Mouse (Mus musculus) layer of hippocampus, postnatal 14 days (tissue): ENCODE data around the gene Alcam. TPM values are rescaled to one million over a fixed set of nuclear protein-coding genes. Genes with fewer than 3 reads are reported as not detected.
A peak's percentile ranks its signal among the peaks of the same experiment; 100 is the strongest.

Experiments
- DNase-seq, 2 experiments: peaks; one replicate each; pipeline ENCODE4 v3.0.0; 2021 to 2022; ENCODE audit warnings: low spot score in 2 of 2, mixed read lengths in 1 of 2
- total RNA-seq, 2 experiments: library from RNA; stranded (reverse); gene quantifications; 2 replicates each; pipeline ENCODE4 v1.2.3; 2021

Alcam gene
- total RNA-seq, 2 experiments from 2014 or later = 107 to 109 TPM

DNA sequence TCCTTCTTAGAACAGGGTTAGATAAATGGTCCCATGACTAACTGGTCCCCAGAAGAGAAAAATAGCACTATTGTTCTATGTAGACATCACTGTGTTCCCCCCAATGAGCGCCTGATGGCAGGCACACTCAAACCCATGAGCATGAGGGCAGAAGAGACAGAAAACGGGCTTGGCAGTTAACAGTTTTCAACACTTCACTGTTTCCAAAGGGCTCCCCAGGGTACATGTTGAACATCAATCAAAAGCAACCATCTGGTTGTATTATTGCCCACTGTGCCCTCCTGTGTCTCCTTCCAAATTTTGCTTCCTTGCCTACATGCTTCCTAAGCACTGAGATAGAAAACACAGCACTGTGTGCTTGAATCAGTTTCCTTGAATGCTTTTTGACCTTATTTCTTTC, 173.7 kb downstream of the Alcam start:
- DNase-seq = peak in 1 of 2 experiments; percentile 36

DNA sequence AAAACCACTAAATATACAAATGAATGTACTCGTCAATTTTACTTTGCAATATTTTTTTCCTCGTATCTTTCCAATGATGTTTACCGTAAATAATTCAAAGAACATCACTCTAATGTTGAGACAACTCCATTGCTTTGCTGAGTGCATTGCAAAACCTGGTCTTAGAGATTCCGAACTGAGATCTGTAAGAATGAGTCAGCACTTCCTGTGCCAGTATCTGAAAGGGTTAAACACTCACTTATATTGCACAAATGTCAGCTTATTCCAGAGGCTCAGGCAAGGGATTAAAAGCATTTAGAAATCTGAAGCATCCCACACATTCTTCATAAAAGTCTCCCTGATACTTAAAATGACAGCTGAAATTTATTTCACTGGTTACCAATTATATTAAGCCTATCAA, 188.8 kb downstream of the Alcam start:
- DNase-seq = no peak

DNA sequence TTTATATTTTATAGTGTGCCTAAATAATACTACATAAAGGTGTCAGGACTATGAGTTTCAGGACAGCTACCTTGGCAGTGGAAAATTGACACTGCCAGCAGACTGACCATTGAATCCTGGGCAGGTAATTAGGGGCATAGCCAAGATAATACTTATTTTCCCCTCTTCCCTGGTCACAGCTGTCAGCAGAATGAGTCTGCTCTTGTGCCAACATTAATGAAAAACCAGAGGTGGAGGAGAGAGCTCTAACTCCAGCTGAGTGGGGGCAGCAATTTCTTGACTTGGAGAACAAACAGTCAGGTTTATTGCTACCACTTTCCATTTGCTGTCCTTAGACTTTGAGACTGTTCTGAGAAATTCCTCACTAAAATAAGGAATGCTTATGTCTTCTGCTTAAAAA, 190.1 kb downstream of the Alcam start:
- no peak for DNase-seq

DNA sequence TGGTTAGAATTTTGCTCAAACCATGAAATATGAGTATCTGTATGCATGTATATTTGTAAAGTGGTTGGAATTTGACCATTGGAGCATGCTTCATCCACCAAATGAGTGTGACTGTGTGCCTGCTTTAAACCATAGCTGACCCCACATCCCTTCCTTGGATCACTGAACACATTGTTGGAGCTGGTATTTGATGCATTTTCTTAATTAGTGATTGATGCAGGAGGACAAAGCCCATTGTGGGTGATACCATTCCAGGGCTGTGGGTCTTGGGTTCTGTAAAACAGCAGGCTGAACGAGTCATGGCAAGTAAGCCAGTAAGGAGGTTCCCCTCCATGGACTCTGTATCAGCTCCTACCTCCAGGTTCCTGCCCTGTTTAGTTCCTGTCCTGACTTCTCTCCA, 191.3 kb downstream of the Alcam start:
- no peak for DNase-seq

GRCm38 (mm10) chr16:52261755-52262154, 192.1 kb downstream of the Alcam start:
- no peak for DNase-seq

- no peak for DNase-seq
Observed at GRCm38 (mm10) chr16:52250935-52251334, 202.9 kb downstream of the Alcam start.

- DNase-seq = no peak
Observed at GRCm38 (mm10) chr16:52250196-52250595, 203.7 kb downstream of the Alcam start.

DNA sequence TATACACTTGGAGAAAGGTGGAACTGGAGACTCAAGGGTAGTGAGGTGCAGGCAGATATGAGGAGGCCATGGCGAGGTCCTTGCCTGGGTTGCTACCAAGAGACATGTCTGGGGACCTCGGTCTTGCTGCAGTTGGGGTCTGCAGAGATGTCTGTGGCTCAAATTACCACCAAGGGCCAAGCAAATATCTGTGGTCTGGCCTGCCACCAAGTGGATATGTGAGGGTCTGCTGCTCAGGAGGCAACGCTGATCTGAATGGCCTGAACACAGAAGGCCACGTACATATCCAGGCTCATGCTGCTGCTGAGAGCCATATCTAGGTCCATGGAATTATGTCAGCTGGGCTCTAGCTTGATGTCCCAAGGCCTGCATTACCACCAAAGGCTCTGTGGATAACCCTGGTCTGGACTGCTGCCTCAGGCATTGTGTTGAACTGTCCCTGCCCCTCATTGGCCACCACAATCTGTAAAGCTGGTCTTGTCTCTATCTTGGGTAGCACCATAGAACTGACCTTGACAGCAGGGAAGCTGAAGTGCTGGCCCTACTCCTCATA, 210.4 kb downstream of the Alcam start:
- DNase-seq = no peak

GRCm38 (mm10) chr16:52242144-52242543, 211.7 kb downstream of the Alcam start:
- DNase-seq = no peak

DNA sequence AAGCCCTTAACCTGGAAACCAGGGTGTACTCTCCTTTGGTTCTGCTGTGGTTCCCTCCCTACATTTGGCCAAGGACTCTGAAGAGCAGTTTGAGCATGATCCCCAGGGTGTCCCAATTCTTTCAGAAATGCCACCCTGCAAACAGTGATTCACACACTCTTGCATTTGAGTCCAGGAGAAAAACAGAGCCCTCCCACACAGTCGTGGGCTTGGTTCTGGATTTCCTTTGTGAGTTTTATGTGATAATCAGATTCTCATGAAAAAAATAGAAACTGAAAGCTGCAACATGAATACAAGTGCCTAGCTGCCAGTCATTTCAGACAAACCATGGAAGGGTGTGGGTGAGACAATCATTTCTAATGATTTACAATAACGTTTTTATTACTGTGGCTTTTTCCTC, 223.9 kb downstream of the Alcam start:
- DNase-seq = no peak

DNA sequence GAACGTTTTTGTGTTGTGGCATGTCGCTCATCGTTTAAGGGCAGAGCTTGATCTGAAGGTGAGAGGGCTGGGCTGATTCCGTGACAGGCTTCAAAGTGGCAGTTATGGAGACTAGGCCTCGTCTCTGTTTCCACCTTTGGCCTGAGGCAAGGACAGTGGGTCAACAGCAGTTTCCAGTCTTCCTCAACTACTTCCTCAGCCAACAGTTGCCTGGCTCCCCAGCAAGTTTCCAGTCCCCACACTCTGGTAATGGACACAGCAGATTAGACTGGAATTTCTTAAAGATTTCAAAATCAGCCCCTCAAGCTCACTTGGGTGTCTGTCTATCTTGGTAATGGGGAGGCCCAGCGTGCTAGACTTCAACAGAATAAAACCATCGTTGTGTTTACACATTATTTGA, 224.4 kb downstream of the Alcam start:
- DNase-seq = no peak

DNA sequence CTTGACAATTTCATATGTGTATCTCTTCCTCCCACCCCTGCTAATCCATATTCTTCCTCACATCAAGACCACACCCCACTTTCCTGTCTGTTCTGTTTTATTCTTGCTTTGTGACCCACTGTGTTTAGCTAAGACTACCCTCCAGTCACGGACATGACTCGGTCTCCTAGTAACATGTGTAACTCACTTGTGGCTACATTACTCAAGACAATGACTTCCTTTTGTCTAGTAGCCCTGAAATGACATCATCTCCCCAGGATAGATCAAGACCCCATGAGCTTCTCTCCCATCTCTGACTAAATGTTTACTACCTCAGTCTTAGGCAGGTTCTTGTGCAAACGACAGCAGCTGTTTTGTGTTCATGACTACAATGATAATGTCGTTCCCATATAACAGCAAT, 231.0 kb downstream of the Alcam start:
- DNase-seq = no peak

- peak in 1 of 2 experiments; percentile 33 for DNase-seq
Observed at GRCm38 (mm10) chr16:52219069-52219468, 234.8 kb downstream of the Alcam start.

GRCm38 (mm10) chr16:52210844-52211606, 242.8 kb downstream of the Alcam start:
- DNase-seq = no peak

GRCm38 (mm10) chr16:52200107-52200506, 253.8 kb downstream of the Alcam start:
- DNase-seq = no peak
